Mouse (Mus musculus) limb, embryonic 13.5 days (tissue): ENCODE results near the gene Cfap73. TPM values are rescaled to one million over a fixed set of nuclear protein-coding genes. Genes with fewer than 3 reads are reported as not detected.
A peak's percentile ranks its signal among the peaks of the same experiment; 100 is the strongest.

ENCODE experiments used
- ATAC-seq: fragments of 200-750 bp; cut with Nextera tagmentation; 2 replicates; pipeline ENCODE4 v1.8.0; 2017; ENCODE audit warnings: low read depth, moderate number of reproducible peaks, moderate TSS enrichment; ENCODE audit not compliant: low FRiP score
- H3K27ac ChIP-seq: fragments of 300-500 bp; sonication (generic); 2 replicates; pipeline ENCODE4 v1.5.1; 2015; ENCODE audit warnings: inconsistent platforms, mild to moderate bottlenecking, moderate library complexity
- H3K27me3 ChIP-seq: fragments of 300-500 bp; sonication (generic); 2 replicates; pipeline ENCODE4 v1.6.1; 2015; ENCODE audit warnings: mild to moderate bottlenecking, inconsistent platforms
- H3K36me3 ChIP-seq: fragments of 300-500 bp; sonication (generic); 2 replicates; pipeline ENCODE4 v1.6.1; 2015; ENCODE audit warnings: inconsistent platforms, mild to moderate bottlenecking, moderate library complexity
- H3K4me1 ChIP-seq: fragments of 300-500 bp; sonication (generic); 2 replicates; pipeline ENCODE4 v1.6.1; 2015; ENCODE audit warnings: inconsistent platforms
- H3K4me2 ChIP-seq: fragments of 300-500 bp; sonication (generic); replicated peaks from 2 replicates; pipeline ENCODE4 v1.6.1; 2015; ENCODE audit warnings: inconsistent platforms, mild to moderate bottlenecking, moderate library complexity
- H3K4me3 ChIP-seq: fragments of 300-500 bp; sonication (generic); 2 replicates; pipeline ENCODE4 v1.5.1; 2015; ENCODE audit warnings: moderate library complexity, mild to moderate bottlenecking, inconsistent platforms
- H3K9ac ChIP-seq: fragments of 300-500 bp; sonication (generic); 2 replicates; pipeline ENCODE4 v1.6.1; 2015; ENCODE audit warnings: mild to moderate bottlenecking, inconsistent platforms
- H3K9me3 ChIP-seq: fragments of 300-500 bp; sonication (generic); 2 replicates; pipeline ENCODE4 v1.6.1; 2016; ENCODE audit warnings: inconsistent platforms
- WGBS: fragments of 180-500 bp; shearing (Covaris S2); methylation state at CpG from one replicate; pipeline ENCODE4 v1.1.7; 2015; 5-methylcytosine and 5-hydroxymethylcytosine counted together
- polyA plus RNA-seq: library from polyadenylated mRNA; unstranded; fragments of >200 nt; fragmentation: Nextera tagmentation; extraction: Ambion mirVana; gene quantifications from 2 replicates; pipeline ENCODE4 v1.2.1, GENCODE M21; 2015

Gene Cfap73
- polyA plus RNA-seq, 1 experiment from 2014 or later = not detected

DNA sequence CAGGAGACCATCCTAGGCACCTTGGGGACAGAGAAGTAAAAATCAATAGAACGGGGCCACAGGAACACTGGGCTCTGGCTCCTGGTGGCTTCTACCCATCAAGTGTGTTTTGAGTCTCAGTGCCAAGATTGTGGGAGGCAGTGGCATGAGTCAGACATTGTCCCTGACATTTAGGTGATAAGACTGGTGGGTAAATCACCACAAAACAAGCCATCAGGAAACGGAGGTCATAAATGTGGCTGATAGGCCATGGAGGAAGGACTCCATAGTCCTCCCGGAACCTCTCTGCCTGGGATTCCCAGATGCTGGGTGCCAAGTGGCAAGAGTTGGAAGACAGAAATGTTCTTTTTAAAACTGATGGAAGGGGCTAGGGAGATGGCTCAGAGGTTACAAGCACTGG is 10.2 kb upstream of the Cfap73 start:
- 68% methylated on average over 3 of the region's 3 CpGs for WGBS
- no peak overlapping the region for H3K4me2 ChIP-seq

DNA sequence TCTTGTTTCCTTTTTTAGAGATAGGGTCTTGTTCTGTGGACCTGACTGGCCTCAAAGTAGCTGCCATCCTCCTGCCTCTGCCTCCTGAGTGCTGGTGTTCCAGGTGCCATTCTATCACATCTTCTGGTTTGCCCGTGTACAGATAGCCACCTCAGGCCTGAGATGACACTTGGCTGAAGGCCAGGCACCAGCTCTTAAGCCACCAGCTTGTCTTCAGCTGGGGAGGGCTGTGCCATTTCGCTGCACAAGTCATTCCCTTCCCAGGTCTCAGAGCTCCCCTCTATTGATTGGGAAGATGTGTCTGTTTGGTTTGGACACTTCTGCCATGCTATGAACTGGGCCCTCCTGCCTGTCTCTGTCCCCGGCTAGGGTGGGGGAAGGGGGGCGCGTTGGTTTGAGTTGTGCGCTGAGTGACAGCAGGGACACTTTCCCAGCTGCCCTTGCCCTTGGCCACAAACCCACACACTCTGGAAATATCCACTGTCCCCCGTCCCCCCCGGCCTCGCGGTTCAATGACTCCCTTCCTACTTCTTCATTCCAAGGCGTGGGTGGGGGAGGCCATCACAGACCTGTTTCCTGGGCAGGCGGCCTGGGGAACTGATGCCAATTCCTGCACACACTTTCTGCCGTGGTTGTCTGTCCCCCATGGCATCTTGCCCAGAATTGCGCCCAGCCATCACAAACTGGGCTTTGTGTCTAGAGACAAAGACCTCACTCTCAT is 9.5 kb upstream of the Cfap73 start:
- H3K36me3 ChIP-seq = no peaks in the 10 kb centered on the region
- no peak overlapping the region for H3K9ac ChIP-seq
- H3K27me3 ChIP-seq = peaks cover 34% of the 10 kb centered on the region
- peaks cover 2% of the 10 kb centered on the region for H3K4me1 ChIP-seq
- H3K27ac ChIP-seq = no peak overlapping the region
- H3K9me3 ChIP-seq = no peaks in the 10 kb centered on the region
- 77% methylated on average over 14 of the region's 14 CpGs for WGBS
- ATAC-seq = no peak
- H3K4me2 ChIP-seq = no peak overlapping the region
- H3K4me3 ChIP-seq = no peak overlapping the region

More for the DNA sequence above, 10.2 kb upstream of the Cfap73 start:
- Histone ChIP-seq H3K27me3 (peaks cover 41% of the 10 kb centered on the region), H3K9ac (no peak overlapping the region), H3K4me1 (peaks cover 9% of the 10 kb centered on the region), H3K36me3 (no peaks in the 10 kb centered on the region), H3K9me3 (no peaks in the 10 kb centered on the region), H3K4me3 (no peak overlapping the region), H3K27ac (no peak overlapping the region)
- ATAC-seq = no peak

DNA sequence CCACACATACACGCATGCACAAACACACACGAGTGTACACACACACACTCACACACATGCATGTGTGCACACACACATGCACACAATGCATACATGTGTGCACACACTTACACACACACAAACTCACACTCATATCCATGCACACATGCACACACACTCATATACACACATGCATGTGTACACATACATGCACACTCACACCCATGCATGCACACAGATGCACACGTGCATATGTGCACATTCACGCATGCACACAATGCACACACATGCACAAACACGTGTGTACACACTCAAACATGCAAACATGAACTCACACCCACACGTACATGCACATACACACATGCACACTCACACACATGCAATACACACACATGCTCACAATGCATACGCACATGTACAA is 6.1 kb upstream of the Cfap73 start:
- Histone ChIP-seq H3K4me2 (no peak overlapping the region), H3K27ac (no peak overlapping the region), H3K36me3 (no peaks in the 10 kb centered on the region), H3K9ac (no peak overlapping the region), H3K9me3 (no peaks in the 10 kb centered on the region), H3K27me3 (peaks cover 7% of the 10 kb centered on the region; the same call in 1 of the 2 replicates), H3K4me1 (no peaks in the 10 kb centered on the region), H3K4me3 (no peak overlapping the region)
- WGBS = 89% methylated on average over 7 of the region's 7 CpGs
- ATAC-seq = no peak

DNA sequence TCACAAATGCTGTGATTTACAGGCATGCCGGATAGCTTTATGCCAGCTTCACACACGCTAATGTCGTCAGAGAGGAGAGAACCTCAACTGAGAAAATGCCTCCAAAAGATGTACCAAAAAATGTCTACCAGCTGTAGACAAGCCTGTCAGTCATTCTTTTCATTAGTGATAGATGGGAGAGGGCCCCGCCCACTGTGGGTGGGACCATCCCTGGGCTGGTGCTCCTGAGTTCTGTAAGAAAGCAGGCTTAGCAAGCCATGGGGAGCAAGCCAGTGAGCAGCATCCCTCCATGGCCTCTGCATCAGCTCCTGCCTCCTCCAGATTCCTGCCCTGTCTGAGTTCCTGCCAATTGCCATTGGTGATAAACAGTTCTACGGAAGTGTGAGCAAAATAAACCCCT is 1.6 kb upstream of the Cfap73 start:
- Histone ChIP-seq H3K27me3 (peaks cover 30% of the 10 kb centered on the region), H3K4me2 (no peak overlapping the region), H3K9me3 (peaks cover 6% of the 10 kb centered on the region; the same call in 1 of the 2 replicates), H3K27ac (no peak overlapping the region), H3K9ac (no peak overlapping the region), H3K4me3 (no peak overlapping the region), H3K4me1 (peaks cover 4% of the 10 kb centered on the region; the same call in 1 of the 2 replicates), H3K36me3 (no peaks in the 10 kb centered on the region)
- 75% methylated on average over 5 of the region's 5 CpGs for WGBS
- ATAC-seq = no peak

DNA sequence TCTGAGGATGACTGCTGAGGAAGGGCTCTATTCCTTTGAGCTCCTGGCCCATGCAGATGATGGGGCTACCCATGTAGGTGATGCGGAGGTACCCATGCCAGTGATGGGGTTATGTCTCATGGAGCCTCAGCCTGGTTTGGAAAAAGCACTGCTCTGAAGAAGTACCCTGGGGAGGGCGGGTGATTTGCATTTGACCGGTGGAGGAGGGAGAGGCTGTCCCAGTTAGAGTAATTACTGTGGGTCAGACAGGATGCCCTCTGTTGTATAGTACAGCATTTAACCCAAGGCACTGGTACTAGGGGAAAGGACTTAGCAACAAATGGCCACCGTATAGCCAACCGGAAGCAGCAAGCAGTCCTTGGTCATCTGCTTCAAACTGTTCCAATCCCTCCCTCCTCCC is 825 bp upstream of the Cfap73 start:
- Histone ChIP-seq H3K36me3 (no peaks in the 10 kb centered on the region), H3K4me2 (no peak overlapping the region), H3K4me1 (peaks cover 4% of the 10 kb centered on the region; the same call in 1 of the 2 replicates), H3K27me3 (peaks cover 37% of the 10 kb centered on the region), H3K4me3 (no peak overlapping the region), H3K27ac (no peak overlapping the region), H3K9me3 (peaks cover 6% of the 10 kb centered on the region; the same call in 1 of the 2 replicates), H3K9ac (no peak overlapping the region)
- WGBS = 42% methylated on average over 5 of the region's 5 CpGs
- ATAC-seq = no peak

DNA sequence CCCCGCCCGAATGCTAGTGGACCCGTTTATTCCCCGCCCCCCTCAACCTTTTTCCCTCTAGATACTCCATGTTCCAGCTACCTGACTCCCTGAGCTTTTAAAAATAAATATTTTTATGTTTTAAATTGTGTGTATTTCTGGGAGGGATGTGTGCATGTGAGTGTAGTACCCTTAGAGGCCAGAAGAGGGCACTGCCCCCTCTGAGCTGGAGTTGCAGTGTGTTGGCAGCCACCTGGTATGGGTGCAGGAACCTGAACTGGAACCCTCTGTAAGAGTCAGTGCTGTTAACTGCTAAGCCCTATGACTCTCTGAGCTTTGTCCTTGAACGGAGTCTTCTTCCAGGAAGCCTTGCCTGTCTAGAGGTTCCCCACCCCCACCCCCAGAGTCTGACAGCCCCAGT is 2.1 kb downstream of the Cfap73 start:
- H3K4me2 ChIP-seq = no peak overlapping the region
- no peak overlapping the region for H3K9ac ChIP-seq
- H3K27me3 ChIP-seq = peaks cover 43% of the 10 kb centered on the region
- H3K27ac ChIP-seq = no peak overlapping the region
- H3K4me3 ChIP-seq = no peak overlapping the region
- ATAC-seq = no peak
- H3K9me3 ChIP-seq = peaks cover 6% of the 10 kb centered on the region; the same call in 1 of the 2 replicates
- peaks cover 10% of the 10 kb centered on the region for H3K4me1 ChIP-seq
- H3K36me3 ChIP-seq = peaks cover 21% of the 10 kb centered on the region
- 96% methylated on average over 5 of the region's 5 CpGs for WGBS

DNA sequence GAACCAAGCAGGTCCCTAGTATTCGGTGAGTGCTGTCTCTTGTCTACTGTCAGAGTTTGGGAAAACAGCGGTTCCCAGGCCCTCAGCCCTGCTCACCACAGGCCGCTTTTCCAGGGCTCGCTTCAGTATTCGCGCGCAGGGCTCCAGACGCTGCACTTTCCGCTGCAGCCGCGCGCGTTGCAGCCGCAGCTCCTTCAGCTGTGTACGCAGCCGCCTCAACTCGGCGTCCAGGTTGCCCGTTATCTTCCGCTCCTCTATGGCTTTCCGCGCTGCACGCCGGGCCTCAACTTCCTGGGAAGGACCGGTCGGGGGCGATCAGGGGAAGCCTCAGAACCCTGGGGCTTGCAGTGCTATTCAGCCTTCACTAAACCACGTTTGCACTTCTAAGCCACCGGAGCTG is 2.9 kb downstream of the Cfap73 start:
- peaks cover 28% of the 10 kb centered on the region for H3K36me3 ChIP-seq
- H3K27me3 ChIP-seq = peaks cover 43% of the 10 kb centered on the region
- no peak for ATAC-seq
- H3K9ac ChIP-seq = peak overlapping the region; percentile 48; the same call in 1 of the 2 replicates
- H3K4me1 ChIP-seq = peaks cover 10% of the 10 kb centered on the region
- peak overlapping the region; percentile 56 for H3K4me2 ChIP-seq
- peaks cover 6% of the 10 kb centered on the region; the same call in 1 of the 2 replicates for H3K9me3 ChIP-seq
- WGBS = 8% methylated on average over 29 of the region's 29 CpGs
- H3K4me3 ChIP-seq = peak overlapping the region; percentile 22
- no peak overlapping the region for H3K27ac ChIP-seq

DNA sequence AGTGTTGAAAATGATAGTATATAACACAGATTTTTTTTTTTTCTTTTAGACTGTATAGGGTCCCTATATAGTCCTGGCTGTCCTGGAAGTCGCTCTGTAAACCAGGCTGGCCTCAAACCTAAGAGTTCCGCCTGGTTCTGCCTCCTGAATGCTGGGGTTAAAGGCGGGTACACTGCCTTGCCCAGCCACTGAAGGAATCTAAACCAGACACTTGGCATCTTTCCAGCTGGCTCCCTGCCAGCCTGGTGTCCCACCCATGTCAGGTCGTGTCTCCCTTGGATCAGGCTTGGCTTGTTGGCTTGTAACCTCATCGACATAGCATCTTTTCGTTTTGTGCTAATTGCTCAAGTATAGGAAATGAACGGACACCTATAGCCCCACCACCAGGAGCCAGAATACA is 5.4 kb downstream of the Cfap73 start:
- peaks cover 35% of the 10 kb centered on the region for H3K27me3 ChIP-seq
- peaks cover 6% of the 10 kb centered on the region; the same call in 1 of the 2 replicates for H3K9me3 ChIP-seq
- WGBS = 58% methylated on average over 7 of the region's 7 CpGs
- ATAC-seq = no peak
- no peak overlapping the region for H3K9ac ChIP-seq
- H3K4me2 ChIP-seq = no peak overlapping the region
- no peak overlapping the region for H3K27ac ChIP-seq
- peaks cover 53% of the 10 kb centered on the region for H3K36me3 ChIP-seq
- H3K4me3 ChIP-seq = no peak overlapping the region
- H3K4me1 ChIP-seq = peaks cover 10% of the 10 kb centered on the region

DNA sequence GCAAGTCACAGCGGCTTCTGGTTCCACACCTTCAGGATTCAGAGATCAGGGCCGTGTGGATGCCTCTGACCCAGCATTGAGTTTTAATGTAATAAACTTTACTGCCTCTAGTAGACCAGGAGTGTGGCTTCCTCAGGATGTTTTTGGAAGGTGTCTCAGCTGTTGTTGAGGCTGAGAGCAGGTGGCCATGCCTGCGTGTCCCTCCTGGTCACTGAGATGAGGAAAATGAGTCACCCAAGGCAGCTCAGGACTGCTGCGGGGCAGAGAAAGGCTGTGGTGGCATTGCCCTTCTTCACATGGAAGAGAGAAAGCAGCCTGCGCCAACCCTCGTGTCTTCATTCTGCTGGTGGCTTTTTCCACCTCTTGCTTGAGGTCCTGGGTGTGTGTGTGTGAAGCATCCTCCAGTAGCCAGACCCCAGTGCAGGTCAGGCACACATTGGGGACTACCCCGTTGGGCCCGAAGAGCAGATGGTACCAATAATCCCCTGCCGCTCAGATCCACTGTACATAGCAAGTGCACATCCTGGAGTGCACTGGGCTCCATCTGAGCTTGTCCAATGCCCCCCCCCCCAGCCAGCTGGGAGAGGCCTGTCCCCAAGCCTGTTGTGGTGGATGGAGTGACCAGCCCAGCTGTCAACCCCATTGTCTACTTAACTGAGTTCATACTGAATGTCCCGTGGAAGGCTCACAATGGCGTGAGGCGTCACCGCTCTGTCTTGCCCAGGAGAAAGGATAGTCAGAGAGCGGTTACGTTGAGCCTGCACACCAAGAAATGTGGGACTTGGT is 6.3 kb downstream of the Cfap73 start:
- 0 out of 2 replicates have a peak, but pooled peaks have one; percentile 29 for ATAC-seq
- H3K27ac ChIP-seq = no peak overlapping the region; the same call in 1 of the 2 replicates

DNA sequence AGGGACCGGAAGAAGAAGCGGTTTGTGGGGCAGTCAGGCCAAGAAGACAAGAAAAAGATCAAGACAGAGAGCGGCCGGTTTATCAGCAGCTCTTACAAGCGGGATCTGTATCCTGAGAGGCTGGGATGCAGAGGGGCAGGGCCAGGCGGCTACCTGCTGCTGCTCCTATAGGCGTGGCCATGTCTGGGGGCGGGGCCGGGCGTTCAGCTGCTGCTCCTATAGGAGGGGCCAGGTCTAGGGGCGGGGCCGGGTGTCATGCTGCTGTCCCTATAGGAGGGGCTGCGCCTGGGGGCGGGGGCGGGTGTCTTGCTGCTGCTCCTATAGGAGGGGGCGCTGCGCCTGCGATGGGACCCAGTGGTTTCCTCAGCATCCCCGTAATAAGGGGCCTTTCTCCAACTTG is 7.6 kb downstream of the Cfap73 start:
- peaks cover 21% of the 10 kb centered on the region for H3K27me3 ChIP-seq
- peaks cover 18% of the 10 kb centered on the region for H3K4me1 ChIP-seq
- no peak overlapping the region for H3K4me2 ChIP-seq
- H3K27ac ChIP-seq = no peak overlapping the region
- no peak overlapping the region for H3K4me3 ChIP-seq
- ATAC-seq = no peak
- H3K36me3 ChIP-seq = peaks cover 76% of the 10 kb centered on the region
- no peak overlapping the region for H3K9ac ChIP-seq
- H3K9me3 ChIP-seq = no peaks in the 10 kb centered on the region
- WGBS = 29% methylated on average over 19 of the region's 19 CpGs

More for the DNA sequence above, 6.3 kb downstream of the Cfap73 start:
- H3K4me3 ChIP-seq = no peak overlapping the region
- H3K9ac ChIP-seq = no peak overlapping the region
- H3K9me3 ChIP-seq = peaks cover 6% of the 10 kb centered on the region; the same call in 1 of the 2 replicates
- H3K36me3 ChIP-seq = peaks cover 63% of the 10 kb centered on the region
- peaks cover 10% of the 10 kb centered on the region for H3K4me1 ChIP-seq
- H3K27me3 ChIP-seq = peaks cover 32% of the 10 kb centered on the region
- WGBS = 90% methylated on average over 15 of the region's 15 CpGs
- no peak overlapping the region for H3K4me2 ChIP-seq

DNA sequence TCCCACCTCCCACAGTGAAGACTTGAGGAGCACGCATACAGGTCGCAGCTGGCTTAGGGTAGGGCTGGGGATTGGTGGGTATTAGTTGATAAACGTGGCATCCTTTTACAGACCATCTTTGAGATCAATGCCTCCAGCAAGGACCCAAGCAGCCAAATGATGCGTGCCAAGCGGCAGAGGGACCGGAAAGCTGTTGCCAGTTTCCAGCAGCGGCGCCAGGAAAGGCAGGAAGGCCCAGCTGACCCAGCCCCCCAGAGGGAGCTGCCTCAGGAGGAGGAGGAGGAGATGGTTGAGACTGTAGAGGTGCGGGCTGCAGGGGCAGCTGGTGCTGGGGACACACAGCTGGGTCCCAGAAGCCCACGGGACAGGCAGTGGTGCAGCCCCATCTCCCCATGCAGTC is 9.6 kb downstream of the Cfap73 start:
- 95% methylated on average over 10 of the region's 10 CpGs for WGBS
- peaks cover 14% of the 10 kb centered on the region for H3K4me1 ChIP-seq
- H3K36me3 ChIP-seq = peaks cover 95% of the 10 kb centered on the region
- H3K27ac ChIP-seq = no peak overlapping the region
- peaks cover 1% of the 10 kb centered on the region; the same call in 1 of the 2 replicates for H3K27me3 ChIP-seq
- no peaks in the 10 kb centered on the region for H3K9me3 ChIP-seq
- H3K4me3 ChIP-seq = no peak overlapping the region
- no peak overlapping the region for H3K4me2 ChIP-seq
- H3K9ac ChIP-seq = no peak overlapping the region
- ATAC-seq = no peak

DNA sequence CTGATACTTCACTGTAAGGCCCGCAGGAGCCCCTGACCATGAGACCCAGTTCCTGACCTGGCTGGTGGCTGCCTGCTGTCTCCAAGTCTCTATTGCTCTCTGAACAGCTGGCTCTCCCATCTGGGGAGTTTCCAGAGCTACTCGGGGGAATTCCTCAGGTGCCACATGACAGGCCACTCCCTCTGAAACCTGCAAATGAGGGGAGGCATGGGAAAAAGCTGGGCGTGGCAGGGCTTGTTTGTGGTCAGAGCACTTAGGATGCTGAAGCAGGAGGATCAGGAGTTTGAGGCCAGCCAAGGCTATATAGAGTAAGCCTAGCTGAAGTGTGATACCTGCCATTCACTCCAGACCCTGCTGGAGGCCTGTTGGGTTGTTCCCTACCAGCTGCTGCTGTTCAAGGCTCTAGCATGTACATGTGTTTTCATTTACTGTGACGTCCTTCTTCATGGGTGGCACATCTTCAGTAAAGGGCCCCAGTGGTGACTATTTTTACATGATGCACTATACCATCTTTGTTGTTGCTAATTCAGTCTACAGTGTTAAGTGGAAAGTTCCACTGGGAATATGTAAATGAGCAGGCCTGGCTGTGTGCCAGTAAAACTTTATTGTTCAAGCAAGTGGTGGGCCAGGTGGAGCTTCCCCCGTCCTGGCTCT is 11.7 kb downstream of the Cfap73 start:
- no peak for ATAC-seq
- peak overlapping the region; percentile 45; the same call in 1 of the 2 replicates for H3K9ac ChIP-seq
- peaks cover 100% of the 10 kb centered on the region for H3K36me3 ChIP-seq
- H3K4me1 ChIP-seq = peaks cover 8% of the 10 kb centered on the region
- H3K27ac ChIP-seq = no peak overlapping the region
- H3K9me3 ChIP-seq = no peaks in the 10 kb centered on the region
- H3K4me2 ChIP-seq = no peak overlapping the region
- H3K27me3 ChIP-seq = no peaks in the 10 kb centered on the region
- no peak overlapping the region for H3K4me3 ChIP-seq
- 47% methylated on average over 5 of the region's 5 CpGs for WGBS
